Mouse (Mus musculus) right cerebral cortex, postnatal 25 days (tissue): ENCODE data around the gene Bub1b.

Experiments used
- DNase-seq: peaks from one replicate; pipeline ENCODE4 v3.0.0; 2022

Gene Bub1b

DNA sequence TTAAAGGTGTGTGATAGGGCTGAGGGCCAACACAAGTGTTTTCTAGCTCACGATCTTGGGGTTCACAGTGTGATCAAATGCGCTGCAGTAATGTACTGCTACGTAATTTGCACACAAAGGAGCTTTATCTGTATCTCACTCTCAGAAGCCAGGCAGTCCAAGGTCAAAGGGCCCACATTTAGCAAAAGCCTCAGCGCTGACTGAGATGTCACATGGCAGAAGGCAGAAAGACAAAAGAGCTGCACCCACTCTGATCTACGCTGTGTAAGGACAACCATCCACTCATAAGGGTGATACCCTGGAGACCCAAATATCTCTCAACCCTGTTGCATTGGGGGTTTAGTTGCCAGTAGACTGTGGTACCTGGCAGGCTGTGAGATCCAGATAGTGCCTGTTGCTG lies 69.2 kb downstream of the Bub1b start:
- no peak for DNase-seq

DNA sequence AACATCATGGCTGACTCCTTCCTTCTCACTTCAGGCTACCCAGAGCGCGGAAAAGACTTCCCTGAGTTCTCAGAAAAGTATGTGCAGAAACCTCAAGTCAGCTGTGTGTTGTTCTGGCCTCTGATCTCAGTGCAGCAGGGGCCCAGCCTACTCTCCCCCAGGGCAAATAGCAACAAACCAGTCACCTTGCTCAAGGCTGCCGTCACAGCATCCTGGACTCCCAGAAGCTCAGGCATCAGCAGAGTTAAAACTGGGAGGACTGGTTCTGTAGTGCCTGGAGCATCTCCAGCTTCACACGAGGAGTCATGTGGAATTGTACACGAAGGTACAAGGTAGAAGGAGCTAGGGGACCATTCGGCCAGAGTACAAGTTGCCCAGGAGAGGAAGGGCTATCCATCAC lies 71.2 kb downstream of the Bub1b start:
- DNase-seq = no peak

DNA sequence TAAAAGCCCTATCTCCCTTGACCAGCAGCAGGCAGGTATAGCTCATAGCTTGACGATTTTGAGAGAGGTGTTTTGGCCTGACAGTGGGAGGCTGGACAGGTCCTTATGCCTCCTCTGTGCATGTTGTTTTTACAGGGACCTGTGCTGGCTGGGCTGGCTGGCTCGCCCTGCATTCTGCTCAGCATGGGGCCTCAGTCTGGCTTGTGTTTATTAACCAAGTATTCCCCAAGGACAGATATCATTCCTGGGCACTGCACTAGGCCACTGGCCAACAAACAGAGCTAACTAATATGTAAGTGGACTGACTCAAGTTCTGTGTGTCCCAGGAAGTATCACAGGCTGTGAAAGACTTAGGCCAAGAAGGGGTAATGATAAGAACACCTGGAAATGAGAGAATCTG lies 71.8 kb downstream of the Bub1b start:
- DNase-seq = no peak

DNA sequence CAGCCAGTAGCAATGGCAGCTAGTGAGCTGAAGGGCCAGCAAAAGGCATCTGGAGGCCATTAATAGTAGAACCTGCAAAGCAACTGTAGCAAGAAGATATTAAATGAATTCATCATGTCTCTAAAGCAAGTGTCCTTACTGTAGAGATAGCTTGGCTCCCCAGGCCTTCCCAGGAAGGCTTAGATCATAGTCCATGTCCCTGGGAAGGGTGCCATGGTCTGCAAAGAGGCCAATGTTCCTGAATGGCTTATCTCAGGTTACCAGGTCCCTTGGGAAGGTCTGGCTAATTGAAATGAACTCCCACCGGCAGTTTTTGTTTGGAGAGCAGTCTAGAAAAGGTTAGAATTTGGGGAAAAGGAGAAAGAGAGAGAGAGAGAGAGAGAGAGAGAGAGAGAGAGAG lies 73.7 kb downstream of the Bub1b start:
- DNase-seq = no peak

DNA sequence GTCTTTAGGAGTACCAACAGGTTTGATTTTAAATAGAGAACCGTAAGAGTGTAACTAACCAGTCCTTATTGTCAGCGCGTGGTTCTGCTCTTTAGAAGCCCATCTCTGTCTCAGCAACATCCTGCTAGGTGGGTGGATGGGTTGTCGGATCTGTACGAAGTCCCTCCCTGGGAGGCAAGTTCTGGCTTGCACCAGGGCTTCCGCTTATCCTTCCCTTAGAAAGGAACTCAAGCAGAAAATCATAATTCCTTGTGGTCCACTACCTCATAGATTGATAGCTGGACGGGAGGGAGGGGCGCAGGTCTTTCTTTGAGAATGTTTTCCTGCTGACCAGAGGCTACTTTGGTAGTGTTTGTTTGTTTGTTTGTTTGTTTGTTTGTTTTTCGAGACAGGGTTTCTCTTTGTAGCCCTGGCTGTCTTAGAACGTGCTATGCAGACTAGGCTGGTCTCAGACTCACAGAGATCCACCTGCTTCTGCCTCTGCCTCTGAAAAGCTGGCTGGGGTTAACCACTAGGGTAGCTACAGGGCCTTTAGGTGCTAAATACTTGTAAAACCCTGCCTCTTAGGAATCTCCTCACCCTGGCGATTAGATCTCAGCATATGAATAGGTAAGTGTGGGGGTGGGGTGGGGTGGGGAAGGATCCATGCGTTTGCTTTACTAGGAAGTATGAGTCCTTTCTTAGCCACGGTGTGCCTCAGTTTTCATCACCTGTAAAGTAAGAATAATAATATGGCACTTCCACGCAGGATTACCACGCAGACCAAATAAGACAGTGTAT lies 75.9 kb downstream of the Bub1b start:
- DNase-seq = no peak

DNA sequence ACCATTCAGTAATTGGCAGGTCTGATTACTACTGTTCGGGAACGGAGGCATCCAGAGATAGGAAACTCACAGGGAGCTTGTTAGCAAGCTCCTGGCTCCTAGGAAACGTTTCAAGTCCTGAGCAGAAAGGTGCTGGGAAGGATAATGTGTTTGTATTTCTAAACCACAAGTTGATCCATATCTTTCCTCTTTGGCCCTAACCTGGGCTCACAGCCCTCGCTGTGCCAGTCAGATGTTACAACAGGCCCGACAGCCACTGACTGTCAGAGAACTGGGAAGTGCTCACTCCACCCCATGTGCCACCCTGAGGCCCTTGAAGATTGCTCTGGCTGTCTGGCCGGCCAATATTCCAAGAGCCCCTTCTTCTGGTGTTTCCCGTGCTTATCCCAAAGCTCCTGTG lies 76.5 kb downstream of the Bub1b start:
- DNase-seq = no peak

DNA sequence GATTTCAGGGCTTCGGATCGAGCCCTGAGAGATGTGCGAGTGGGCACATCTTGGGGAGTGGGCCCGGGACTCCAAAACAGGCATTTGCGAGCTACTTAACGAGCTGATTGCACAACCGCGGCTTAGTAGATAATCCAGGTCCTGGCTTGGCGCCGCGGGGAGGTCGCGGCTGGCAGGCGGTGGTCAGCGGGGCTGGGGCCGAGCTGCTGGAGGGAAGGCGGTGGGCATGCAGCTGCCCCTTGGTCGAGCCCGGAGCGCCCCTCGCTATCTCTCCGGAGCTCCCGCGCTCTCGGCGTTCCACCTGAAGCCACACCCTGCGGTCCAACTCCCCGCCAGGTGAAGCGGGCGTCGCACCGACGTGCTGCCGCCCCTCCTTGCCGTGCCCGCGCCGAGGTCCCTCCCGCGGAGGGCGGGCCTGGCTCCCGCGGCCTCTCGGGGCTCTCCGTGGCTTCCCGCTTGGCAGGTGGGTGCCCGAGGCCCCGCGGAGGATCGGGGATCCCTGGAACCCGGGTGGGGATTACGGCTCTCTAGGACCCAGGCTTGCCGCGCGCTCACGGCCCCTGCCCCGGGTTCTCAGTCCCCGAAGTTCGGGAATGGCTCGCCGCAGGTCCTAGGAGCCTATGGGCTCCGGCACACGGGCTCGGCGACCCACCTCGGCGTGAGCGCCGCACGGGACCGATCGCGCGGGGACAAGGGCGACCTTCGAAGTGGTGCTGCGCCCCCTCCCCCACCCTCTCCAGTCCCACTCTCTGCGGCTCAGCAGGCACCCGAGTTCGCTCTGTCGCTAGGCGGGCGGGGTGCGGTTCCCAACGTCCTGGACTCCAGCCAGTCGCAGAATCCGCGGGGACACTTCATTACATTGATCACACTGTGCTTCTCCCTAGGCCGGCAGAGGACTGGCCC lies 79.1 kb downstream of the Bub1b start:
- DNase-seq = no peak

DNA sequence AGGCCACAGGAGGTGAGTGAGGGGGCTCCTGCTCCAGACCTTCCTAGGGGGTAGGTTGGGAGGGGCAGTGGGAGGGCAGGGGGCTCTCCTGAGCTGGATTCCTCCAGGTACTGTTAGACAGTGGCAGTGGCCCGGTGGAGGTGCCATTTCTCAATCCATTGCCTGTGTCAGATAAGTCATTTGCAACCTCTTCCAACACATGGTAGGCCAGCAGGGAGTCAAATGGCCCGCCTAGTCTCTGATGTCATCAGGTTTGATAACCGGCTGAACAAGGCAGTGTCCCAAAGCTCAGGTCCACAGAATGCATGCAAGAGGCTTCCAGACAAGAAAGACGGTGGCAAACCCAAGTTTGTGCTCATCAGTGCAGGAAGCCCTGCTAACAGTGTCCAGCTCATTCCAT lies 79.8 kb downstream of the Bub1b start:
- no peak for DNase-seq

DNA sequence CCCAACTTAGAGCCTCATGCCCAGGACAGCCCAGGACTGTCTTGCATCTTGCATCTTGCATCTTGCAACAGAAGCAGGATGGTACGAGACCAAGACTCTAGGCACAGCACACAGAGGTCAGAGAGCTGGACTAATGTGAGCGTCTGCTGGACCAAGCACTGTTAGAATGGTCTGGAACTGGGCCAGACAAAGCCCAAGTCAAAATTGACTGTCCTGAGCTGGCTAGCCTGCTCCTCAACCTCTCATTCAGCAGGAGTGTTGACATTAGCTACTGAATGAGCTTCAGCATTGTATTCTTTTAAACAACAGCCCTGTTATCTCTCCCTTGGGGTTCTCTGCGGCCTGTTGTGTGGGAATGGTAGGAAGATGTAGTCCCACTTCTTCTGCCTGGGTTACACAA lies 81.6 kb downstream of the Bub1b start:
- no peak for DNase-seq

DNA sequence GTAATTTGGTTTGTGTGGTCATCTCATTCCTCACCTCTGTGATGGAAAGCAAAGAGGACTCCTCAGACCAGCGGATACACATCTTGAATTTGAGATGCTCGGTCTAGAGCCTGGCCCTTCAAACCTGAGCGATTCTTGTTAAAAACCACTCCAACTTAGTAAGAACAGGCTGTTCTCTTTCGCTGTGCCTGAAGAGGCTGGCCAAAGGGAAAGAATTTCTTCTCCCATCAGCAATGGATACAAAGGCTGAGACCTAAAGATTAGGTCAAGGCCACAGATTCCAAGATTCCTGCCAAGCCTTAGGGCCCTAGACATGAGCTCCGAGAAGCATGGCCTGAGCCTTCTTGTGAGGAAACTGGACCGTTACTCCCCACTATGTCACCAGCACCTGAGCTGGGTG lies 82.9 kb downstream of the Bub1b start:
- DNase-seq = no peak

DNA sequence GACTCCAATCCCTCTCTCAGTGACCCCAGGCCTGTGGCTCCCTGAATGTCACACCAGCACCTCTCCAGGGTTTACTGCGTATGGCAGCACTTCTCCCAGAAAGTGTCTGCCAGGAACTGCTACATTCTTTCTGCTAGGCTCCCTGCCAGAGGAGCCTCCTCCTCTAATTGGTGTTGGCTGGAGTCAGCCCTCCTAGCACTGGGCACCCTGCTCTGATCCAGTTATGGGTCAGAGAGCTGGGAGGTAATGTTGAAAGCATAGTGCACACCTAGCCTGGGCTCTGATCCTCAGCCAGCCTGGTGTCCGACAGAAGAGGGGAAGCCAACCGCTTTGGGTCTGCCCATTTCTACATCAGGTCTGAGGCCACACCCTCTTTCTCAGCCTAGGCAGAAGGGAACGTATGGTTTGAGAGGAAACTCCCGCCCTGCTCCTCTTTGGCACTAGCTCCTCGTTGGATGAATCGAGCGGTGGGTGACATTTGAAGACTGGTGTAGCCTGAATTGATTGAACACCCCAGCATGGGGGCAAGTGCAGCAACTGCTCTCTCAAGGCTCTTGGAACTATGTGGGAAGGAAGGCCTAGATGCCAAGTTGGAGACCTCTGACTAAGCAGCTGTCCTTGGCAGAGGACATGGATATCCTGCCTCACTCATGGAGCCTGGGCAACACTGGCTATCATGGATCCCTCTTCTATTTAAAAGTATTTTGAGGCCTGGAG lies 84.7 kb downstream of the Bub1b start:
- no peak for DNase-seq

DNA sequence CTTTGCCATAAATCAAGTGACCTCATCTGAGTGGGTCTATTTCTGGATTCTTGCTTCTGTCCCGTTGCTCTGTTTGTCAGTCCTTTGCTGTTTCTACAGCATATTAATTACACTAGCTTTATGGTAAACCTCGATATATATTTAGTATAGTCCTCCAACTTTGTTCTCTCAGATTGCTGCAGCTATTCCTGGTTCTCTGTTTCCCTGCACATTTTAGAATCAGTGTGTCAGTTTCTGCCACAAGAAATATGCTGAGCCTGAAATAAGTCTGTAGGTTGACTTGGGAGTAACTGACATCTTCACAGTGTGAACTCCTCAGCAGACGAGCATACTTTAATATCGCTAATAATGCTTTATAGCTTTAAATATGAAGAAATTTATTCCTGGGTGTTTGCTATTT lies 87.1 kb downstream of the Bub1b start:
- no peak for DNase-seq

DNA sequence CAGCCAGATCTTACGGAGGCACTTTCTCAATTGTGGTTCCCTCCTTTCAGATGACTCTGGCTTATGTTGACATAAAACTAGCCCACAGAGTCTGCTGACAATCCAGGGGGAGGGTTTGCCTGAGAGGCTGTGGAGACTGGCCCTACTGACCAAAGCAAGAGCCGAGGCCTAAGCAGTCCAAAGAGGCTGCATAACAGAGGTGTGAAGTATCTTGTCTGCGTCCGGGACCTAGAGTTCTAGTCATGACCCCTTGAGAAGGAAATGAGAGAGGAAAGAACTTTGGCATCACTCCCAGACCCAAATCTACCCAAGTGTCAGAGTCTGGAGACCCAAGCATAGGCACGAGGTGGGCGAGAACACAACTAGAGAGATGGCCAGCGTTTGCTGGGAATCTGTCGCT lies 88.7 kb downstream of the Bub1b start:
- no peak for DNase-seq

DNA sequence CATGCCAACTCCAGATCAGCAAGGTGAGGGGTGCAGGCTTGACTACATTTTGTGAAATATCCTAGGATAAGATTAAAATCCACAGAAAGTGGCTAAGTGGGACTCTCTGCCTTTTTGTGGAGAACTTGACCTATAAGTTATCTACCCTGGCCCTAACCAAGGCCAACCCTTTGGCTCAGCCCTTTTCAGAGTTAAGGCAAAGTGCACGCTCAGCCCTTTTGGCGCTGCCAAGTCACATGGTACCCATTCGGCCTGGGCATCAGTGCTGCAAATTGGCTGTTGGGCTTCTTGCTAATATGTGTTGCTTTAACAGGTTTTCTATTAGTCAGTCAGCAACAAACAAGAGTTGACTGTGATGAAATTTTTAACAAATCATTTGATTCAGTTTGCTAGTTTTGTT lies 89.8 kb downstream of the Bub1b start:
- no peak for DNase-seq

DNA sequence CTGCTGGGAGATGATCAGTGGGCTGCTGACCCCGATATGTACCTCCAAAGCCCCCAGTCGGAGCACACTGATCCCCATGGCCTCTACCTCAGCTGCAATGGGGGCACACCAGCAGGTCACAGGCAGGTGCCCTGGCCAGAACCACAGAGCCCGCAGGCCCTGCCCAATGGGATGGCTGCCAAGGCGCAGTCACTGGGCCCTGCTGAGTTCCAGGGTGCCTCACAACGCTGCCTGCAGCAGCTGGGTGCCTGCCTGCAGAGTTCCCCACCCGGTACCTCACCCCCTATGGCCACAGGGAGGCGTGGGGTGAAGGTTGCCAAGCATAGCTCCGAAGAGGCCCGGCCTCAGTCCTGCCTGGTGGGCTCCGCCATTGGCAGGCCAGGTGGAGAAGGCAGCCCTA lies 91.9 kb downstream of the Bub1b start:
- DNase-seq = no peak
